Mouse (Mus musculus) cerebellum, adult 8-10 months (tissue): ENCODE measurements around the gene Fmnl3.
A peak's percentile ranks its signal among the peaks of the same experiment; 100 is the strongest.

Experiments
- DNase-seq: peaks from one replicate; pipeline ENCODE4 v3.0.0; 2022

The Fmnl3 gene

DNA sequence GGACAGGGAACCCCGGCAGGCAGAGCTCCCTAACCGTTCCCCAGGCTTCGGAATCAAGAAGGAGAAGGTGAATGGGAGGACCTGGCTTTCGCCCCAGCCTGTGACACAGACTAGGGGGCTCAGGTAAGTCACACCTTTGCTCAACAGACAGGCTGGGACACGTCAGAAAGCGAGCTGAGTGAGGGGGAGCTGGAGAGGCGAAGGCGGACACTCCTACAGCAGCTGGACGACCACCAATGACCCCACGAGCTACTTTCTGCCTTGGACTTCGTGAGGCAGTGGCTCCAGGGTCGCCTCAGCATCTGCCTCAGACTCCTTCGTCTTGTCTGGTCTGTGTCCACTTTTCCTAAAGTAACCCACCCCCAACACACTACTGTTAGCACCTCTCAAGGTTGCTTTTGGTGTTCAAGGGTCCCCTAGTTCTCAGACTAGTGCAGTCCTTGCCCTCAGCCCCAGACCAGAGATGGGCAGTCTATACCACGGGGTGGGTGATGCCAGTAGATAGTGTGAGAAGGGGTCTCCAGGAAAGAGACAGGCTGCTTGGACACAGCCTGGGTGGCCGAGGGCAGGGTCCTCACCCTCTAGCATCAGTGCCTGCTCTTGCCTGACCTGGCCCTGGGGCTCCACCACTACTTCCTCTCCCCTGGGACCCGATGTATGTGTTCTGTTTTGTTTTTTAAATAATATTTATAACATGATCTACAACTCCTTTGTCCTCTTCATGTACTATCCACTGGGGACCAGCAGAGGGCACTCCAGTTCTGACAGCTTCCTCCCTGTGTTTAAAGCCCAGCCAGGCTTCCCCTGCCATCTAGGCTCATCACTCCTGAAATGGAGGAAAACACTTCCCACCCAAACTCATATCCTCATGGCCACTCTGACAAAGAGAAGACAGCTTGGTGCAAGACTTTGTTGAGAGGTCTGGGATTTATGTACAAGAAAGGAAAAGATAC is 53.7 kb downstream of the Fmnl3 start:
- DNase-seq, result peak; percentile 77

DNA sequence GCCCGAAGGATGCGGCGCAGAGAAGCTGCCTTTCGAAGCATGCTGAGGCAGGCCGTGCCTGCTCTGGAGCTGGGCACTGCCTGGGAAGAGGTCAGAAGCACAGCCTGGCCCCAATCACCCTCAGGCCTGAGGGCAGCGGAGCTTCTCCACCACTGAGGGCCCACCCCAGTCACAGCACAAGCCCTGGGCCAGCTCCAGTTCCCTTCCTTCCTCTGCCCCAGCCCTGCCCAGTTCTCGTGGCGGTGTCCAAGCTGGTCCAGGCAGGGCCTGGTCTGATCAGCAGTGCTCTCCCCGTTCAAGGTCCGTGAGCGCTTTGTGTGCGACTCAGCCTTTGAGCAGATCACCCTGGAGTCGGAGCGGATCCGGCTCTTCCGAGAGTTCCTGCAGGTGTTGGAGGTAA is 55.4 kb downstream of the Fmnl3 start:
- DNase-seq, result no peak

DNA sequence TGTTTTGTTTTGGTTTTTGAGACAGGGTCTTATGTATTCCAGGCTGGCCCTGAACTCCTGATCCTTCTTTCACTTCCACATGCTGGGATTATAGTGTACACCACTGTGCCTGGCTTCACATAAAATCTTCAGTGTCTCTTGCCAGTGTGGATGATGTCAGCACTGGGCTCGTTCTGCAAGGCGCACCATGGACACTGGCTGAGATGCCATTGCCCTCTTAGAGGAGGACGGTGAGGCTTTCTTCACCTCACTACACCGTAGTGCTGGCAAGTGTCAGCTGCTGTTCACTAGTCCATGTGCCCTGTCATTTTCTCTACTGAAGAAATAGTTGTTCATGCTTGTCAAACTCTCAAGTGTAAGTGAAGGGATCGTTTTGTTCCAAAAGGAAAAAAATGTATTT is 59.7 kb downstream of the Fmnl3 start:
- no peak for DNase-seq

DNA sequence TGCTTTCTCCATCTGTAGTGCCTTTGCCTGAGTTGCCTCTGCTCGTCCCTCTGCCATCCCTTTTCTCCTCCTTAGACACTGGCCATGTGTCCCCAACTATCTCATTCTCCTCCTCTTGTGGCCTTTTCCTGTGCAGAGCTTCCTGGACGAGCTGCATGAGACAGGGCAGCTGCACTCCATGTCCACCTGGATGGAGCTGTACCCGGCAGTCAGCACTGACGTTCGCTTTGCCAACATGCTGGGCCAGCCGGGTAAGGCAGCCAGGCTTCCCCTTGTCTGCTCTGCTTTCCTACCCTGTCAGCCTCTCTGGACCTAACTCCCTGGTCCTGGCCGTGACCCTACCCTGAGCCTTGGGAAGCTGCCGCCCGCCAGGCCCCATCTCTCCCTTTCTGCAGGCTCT is 60.7 kb downstream of the Fmnl3 start:
- DNase-seq, result no peak

DNA sequence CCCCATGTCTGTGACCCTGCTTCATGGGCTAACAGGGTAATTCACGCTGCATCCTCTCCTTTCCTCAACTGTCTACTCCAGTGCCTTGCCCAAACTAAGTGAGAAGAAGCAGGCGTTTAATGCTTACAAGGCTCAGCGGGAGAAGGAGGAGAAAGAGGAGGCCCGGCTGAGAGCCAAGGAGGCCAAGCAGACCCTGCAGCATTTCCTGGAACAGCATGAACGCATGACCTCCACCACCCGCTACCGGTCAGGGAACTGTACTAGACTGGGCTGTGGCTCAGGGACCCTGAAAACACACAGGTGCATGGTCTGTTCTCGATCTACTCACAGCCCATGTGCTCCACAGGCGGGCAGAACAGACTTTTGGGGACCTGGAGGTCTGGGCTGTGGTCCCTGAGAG is 62.8 kb downstream of the Fmnl3 start:
- DNase-seq, result no peak

DNA sequence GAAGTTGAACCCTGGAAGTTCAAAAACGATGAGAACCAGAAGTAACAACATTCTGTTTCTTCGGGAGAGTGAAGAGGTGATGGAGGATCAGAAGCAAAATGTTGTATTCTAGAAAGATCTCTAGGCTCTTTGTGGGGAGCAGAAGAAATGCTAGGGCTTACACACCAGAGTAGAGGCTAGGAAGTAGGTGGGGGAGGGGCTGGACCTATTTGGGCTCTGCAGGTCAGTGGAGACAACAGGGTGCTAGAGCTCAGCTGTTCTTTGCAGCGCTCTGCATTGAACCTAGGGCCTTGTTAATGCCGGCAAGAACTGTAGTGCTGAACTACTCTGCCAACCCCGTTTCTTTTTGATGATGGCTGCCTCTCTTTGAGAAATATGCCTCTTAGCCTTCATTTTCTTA is 74.1 kb downstream of the Fmnl3 start:
- DNase-seq, result peak; percentile 25

DNA sequence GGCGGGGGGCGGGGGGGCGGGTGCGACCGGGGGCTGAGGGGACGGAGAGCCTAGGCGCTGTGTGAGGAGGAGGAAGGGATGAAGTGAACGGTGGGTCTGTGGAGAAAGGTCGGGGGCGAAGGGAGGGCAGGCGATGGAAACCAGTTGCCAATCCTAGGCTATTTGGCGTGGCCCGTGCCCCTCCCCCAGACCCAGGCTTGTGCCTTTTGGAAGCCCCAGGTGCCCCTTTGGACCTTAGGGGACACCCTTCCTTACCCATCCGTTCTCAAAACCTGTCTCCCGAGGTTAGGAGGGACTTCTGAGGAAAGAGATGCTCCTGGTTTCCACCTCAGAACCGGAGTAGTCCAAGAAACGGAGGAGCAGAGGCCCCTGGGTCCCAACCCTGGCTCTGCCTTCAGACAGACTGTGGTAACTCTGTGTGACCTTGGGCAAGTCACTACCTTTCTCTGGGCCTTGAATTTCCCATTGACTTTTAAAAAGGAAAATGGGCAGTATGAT is 74.7 kb downstream of the Fmnl3 start, which contains the start of gene Fam186b:
Gene Fam186b, minus strand, starts transcription at position 405 of the 498 bp plus-strand sequence.
- peak; percentile 51 for DNase-seq

DNA sequence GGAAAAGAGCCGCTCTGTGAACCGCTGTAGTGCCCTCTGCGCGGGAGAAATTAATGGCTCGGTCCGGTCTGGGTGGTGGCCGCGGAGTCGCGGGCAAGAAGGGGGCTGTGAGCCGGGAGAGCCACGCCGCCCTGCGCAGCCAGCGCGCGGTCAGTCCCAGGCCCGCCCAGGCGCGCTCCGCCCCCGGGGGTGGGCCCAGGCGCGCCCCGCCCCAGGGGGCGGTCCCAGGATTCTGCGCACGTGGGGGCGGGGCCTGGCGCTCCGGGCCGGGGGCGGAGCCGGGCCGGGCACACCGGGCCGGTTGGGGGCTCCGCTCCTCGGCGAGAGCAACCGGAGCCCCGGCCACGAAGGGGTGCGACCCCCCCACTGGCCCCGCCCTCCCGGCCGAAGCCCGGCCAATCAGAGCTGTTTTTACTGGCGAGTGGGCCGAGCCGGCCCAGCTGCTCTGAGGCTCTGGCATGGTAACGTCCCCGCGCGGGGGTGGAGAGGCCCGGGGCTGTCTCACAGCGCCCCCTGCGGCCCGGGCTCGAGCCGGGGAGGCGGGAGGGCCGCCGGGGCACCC is 75.4 kb downstream of the Fmnl3 start, which contains the start of gene Prpf40b:
Gene Prpf40b, plus strand, starts transcription at position 275 of the 562 bp plus-strand sequence.
- peak; percentile 91 for DNase-seq

DNA sequence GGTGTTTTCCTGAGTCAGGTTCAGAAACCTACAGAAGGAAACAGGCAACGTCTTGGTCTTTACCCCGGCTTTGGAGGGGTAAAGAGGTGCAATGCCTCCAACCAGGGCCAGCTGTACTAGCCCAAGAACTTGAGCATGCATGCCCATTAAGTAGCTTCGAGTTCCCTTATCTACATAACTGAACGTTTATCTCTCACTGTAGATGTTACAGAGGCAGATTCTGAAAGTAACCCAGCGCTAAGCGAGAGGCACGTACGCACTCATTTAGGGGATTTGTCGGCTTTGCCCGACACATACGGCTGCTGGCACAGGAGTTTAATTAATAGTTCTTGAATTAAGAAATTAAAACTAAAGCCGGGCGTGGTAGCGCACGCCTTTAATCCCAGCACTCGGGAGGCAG is 76.0 kb downstream of the Fmnl3 start:
- no peak for DNase-seq

DNA sequence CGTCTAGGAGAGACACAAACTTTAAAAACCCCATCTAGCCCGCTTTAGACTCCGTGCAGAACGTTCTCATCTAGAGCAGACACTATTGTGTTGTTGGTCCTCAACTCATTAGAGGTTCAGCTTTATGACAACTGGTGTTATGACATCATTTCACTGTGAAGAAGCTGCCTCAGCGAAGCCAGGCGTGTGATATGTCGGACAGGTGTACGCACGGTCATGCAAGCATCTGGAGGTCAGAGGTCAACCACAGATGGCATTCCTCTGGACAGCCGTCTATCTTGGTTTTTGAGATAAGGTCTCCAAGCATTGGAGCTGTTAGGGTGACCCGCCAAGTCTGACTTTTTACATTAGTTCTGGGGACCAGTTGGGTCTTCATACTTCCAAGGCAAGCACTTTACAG is 79.7 kb downstream of the Fmnl3 start:
- no peak for DNase-seq

DNA sequence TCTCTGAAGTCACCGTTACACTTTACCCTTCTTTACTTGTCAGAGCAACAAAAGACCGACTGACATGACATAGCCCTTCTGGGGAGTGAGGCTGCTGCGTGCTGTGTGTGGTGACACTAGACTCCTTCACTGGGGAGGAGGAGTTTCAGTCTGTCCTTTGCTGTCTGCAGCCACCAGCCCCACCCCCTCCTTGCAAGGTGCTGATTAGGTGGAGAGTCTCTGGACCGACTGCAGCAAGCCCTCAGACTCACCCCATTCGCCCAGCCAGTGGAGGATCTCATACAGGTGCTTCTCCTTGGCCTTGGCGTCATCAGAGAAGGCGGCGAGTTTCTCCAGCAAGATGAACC is 85.1 kb downstream of the Fmnl3 start:
- no peak for DNase-seq

DNA sequence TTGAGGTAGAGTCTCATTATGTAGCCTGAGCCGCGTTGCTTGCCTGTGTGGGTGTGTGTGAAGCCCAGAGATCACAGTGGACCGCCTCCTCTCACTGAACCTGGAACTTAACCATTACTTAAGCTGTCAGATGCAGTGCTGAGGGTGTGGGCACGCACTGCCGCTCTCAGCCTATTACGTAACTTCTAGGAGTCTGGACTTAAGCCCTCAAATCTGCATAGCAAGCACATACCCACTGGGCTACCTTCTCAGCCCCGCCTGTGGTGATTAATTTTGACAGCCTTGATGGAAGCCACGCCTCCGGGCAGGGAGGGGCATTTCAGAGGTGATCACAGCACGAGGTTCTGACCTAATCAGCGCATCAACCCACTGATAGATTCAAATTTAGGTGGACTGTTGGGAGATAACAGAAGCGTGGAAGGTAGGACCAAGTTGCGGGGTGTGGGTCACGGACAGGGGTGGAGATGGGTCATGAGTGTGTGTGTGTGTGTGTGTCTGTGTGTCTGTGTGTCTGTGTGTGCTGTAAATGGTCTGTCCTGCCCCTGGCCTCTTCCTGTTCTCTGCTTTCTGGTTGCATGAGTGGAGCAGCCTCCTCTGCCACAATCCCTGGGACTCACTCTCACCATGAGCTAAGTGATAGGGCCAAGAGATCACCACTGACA is 85.6 kb downstream of the Fmnl3 start:
- no peak for DNase-seq

DNA sequence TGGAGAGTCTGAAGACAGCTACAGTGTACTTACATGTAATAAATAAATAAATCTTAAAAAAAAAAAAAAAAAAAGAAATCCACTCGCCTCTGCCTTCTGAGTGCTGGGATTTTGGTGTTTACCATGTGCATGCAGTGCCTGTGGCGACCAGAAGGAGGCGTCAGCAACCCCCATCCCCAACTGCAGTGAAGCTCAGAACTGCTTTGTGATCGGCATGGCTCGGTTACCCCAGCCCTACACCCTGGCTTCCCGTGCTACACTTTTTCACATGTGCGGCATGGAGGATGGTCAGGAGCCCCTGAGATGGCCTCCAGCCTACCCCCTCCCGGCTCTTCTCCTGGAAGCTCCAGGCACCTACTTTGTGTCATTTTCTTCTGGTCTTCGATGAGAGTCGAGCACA is 86.8 kb downstream of the Fmnl3 start:
- DNase-seq, result no peak

DNA sequence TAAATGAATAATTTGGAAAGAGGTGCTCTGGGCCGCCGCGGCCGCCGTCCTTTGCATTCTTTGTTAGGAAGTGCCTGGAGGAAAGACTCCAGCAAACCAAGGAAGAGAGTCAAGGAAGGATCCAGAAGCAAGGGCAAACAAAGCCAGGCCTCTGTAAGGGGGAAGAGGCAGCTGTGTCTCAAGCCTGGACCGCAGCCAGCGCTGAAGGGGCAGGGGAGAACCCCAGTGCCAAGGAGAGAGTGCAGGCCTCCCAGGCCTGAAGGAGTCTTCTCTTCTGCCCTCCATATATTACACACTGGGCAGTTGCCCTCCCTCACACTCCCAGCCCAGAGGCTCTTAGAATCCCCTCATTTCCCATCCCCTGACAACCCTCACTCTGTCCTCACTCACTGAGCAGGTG is 92.0 kb downstream of the Fmnl3 start:
- no peak for DNase-seq

DNA sequence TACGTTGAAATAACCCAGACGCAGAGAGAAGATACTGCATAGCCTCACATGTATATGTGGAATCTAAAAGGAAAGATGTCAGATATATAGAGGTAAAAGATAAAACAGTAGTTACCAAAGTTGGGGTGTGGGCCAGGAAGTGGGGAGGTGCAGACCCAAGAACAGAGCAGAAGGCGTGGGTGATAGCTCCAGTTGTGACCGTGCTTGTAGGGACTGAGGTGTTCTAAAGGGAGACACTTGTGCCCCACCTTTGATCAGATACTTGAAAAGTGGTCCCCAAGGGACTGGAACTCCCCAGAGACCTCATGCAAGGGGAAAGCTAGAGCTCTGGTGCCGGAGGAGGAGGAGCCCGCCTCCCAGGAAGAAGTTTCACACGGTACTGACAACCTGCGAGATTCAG is 94.2 kb downstream of the Fmnl3 start:
- no peak for DNase-seq
